Mouse (Mus musculus) small intestine, adult 2 months (tissue): Measurements from ENCODE around the gene Zwilch.

Source experiments
- CTCF ChIP-seq: fragments of 200-500 bp; IDR thresholded peaks from 2 replicates; pipeline ENCODE4 v1.5.1; 2012; ENCODE audit warnings: low read depth, mild to moderate bottlenecking, control low read depth, inconsistent platforms, low read length, moderate library complexity, mixed read lengths; ENCODE audit not compliant: insufficient replicate concordance, insufficient read length; ENCODE audit errors: extremely low read depth
- POLR2A ChIP-seq: fragments of 200-500 bp; IDR thresholded peaks from 2 replicates; pipeline ENCODE4 v1.6.1; 2012; ENCODE audit warnings: low read depth, mild to moderate bottlenecking, control low read depth, inconsistent platforms, low read length, moderate library complexity

GRCm38 (mm10) chr9:64114646-64115045 lies 58.3 kb downstream of the Zwilch start:
- TF ChIP-seq CTCF (no peak), POLR2A (no peak)
